Mouse (Mus musculus) heart, embryonic 15.5 days (tissue): ENCODE measurements around the gene Mrpl2. TPM values are rescaled to one million over a fixed set of nuclear protein-coding genes. Genes with fewer than 3 reads are reported as not detected.
A peak's percentile ranks its signal among the peaks of the same experiment; 100 is the strongest.

Experiments
- ATAC-seq: fragments of 200-750 bp; cut with Nextera tagmentation; replicated peaks from 2 replicates; pipeline ENCODE4 v1.8.0; 2017; ENCODE audit warnings: low read depth, moderate TSS enrichment; ENCODE audit not compliant: insufficient number of reproducible peaks, insufficient read depth, low FRiP score
- H3K27ac ChIP-seq: fragments of 300-500 bp; sonication (generic); 2 replicates; pipeline ENCODE4 v1.5.1; 2015; ENCODE audit warnings: mild to moderate bottlenecking, inconsistent platforms
- H3K27me3 ChIP-seq: fragments of 300-500 bp; sonication (generic); 2 replicates; pipeline ENCODE4 v1.6.1; 2015; ENCODE audit warnings: inconsistent platforms
- H3K36me3 ChIP-seq: fragments of 300-500 bp; sonication (generic); 2 replicates; pipeline ENCODE4 v1.6.1; 2015; ENCODE audit warnings: mild to moderate bottlenecking, inconsistent platforms
- H3K4me1 ChIP-seq: fragments of 300-500 bp; sonication (generic); replicated peaks from 2 replicates; pipeline ENCODE4 v1.6.1; 2015; ENCODE audit warnings: inconsistent platforms
- H3K4me2 ChIP-seq: fragments of 300-500 bp; sonication (generic); 2 replicates; pipeline ENCODE4 v1.6.1; 2015; ENCODE audit warnings: inconsistent platforms, mild to moderate bottlenecking, moderate library complexity
- H3K4me3 ChIP-seq: fragments of 300-500 bp; sonication (generic); 2 replicates; pipeline ENCODE4 v1.5.1; 2015; ENCODE audit warnings: mild to moderate bottlenecking, inconsistent platforms
- H3K9ac ChIP-seq: fragments of 300-500 bp; sonication (generic); 2 replicates; pipeline ENCODE4 v1.6.1; 2015; ENCODE audit warnings: mild to moderate bottlenecking, inconsistent platforms
- H3K9me3 ChIP-seq: fragments of 300-500 bp; sonication (generic); replicated peaks from 2 replicates; pipeline ENCODE4 v1.6.1; 2016; ENCODE audit warnings: inconsistent platforms
- WGBS: fragments of 180-500 bp; shearing (Covaris S2); methylation state at CpG from one replicate; pipeline ENCODE4 v1.1.7; 2015; ENCODE audit warnings: mixed read lengths; 5-methylcytosine and 5-hydroxymethylcytosine counted together
- polyA plus RNA-seq: library from polyadenylated mRNA; unstranded; fragments of >200 nt; fragmentation: Nextera tagmentation; extraction: Ambion mirVana; gene quantifications from 2 replicates; pipeline ENCODE4 v1.2.1, GENCODE M21; 2015

Mrpl2 gene
- 94.3 and 102 TPM in 2 replicates for polyA plus RNA-seq

- Histone ChIP-seq H3K27me3 (no peaks in the 10 kb centered on the region), H3K9me3 (no peaks in the 10 kb centered on the region), H3K4me3 (peak within 1 kb of the TSS; percentile 79), H3K9ac (peak within 1 kb of the TSS; percentile 83), H3K36me3 (peaks cover 23% of the 10 kb centered on the region; the same call in 1 of the 2 replicates), H3K27ac (peak within 1 kb of the TSS; percentile 86), H3K4me1 (peaks cover 30% of the 10 kb centered on the region), H3K4me2 (peak within 1 kb of the TSS; percentile 80)
- under 1% methylated on average over 53 of the region's 53 CpGs for WGBS
- ATAC-seq: peak; percentile 53
Measured at GRCm38 (mm10) chr17:46645561-46646321, at the start of gene Mrpl2, which contains the start of gene Klc4. TSS of gene Mrpl2 (plus strand) at chr17:46646229. TSS of gene Klc4 (minus strand) at chr17:46646022.

GRCm38 (mm10) chr17:46597956-46598355 lies 48.1 kb upstream of the Mrpl2 start:
- Histone ChIP-seq H3K9ac (no peak overlapping the region), H3K4me3 (no peak overlapping the region), H3K36me3 (no peaks in the 10 kb centered on the region), H3K27ac (no peak overlapping the region), H3K4me1 (peaks cover 31% of the 10 kb centered on the region), H3K27me3 (no peaks in the 10 kb centered on the region), H3K9me3 (no peaks in the 10 kb centered on the region), H3K4me2 (no peak overlapping the region)
- no peak for ATAC-seq
- 80% methylated on average over 11 of the region's 11 CpGs for WGBS

GRCm38 (mm10) chr17:46598963-46599362 lies 47.1 kb upstream of the Mrpl2 start:
- Histone ChIP-seq H3K4me1 (peaks cover 25% of the 10 kb centered on the region), H3K4me2 (no peak overlapping the region), H3K9me3 (no peaks in the 10 kb centered on the region), H3K36me3 (no peaks in the 10 kb centered on the region), H3K9ac (no peak overlapping the region), H3K27ac (no peak overlapping the region), H3K4me3 (no peak overlapping the region), H3K27me3 (no peaks in the 10 kb centered on the region)
- WGBS: 74% methylated on average over 4 of the region's 4 CpGs
- no peak for ATAC-seq

GRCm38 (mm10) chr17:46600569-46600968 lies 45.5 kb upstream of the Mrpl2 start:
- WGBS: 93% methylated on average over 2 of the region's 2 CpGs
- Histone ChIP-seq H3K4me3 (no peak overlapping the region), H3K27ac (no peak overlapping the region; the same call in 1 of the 2 replicates), H3K4me2 (no peak overlapping the region), H3K9ac (no peak overlapping the region), H3K36me3 (no peaks in the 10 kb centered on the region), H3K27me3 (no peaks in the 10 kb centered on the region), H3K9me3 (no peaks in the 10 kb centered on the region), H3K4me1 (peaks cover 19% of the 10 kb centered on the region)
- ATAC-seq: no peak

- whole genome bisulfite sequencing: 34% methylated on average over 9 of the region's 9 CpGs
- no peak; the same call in 1 of the 2 replicates for ATAC-seq
- H3K4me3 ChIP-seq: no peak overlapping the region
- peaks cover 19% of the 10 kb centered on the region for H3K4me1 ChIP-seq
- H3K27me3 ChIP-seq: no peaks in the 10 kb centered on the region
- peak overlapping the region; percentile 69 for H3K27ac ChIP-seq
- no peaks in the 10 kb centered on the region for H3K36me3 ChIP-seq
- no peak overlapping the region for H3K4me2 ChIP-seq
- H3K9me3 ChIP-seq: no peaks in the 10 kb centered on the region
- no peak overlapping the region for H3K9ac ChIP-seq
Measured at GRCm38 (mm10) chr17:46602212-46602611, 43.8 kb upstream of the Mrpl2 start.

GRCm38 (mm10) chr17:46603229-46603628 lies 42.8 kb upstream of the Mrpl2 start:
- no peak for ATAC-seq
- Histone ChIP-seq H3K9me3 (no peaks in the 10 kb centered on the region), H3K4me1 (peaks cover 19% of the 10 kb centered on the region), H3K27ac (no peak overlapping the region), H3K4me2 (no peak overlapping the region), H3K36me3 (no peaks in the 10 kb centered on the region), H3K4me3 (no peak overlapping the region), H3K9ac (no peak overlapping the region), H3K27me3 (no peaks in the 10 kb centered on the region)
- WGBS: 93% methylated on average over 4 of the region's 4 CpGs

- Histone ChIP-seq H3K4me3 (no peak overlapping the region), H3K4me1 (peaks cover 27% of the 10 kb centered on the region), H3K9ac (no peak overlapping the region), H3K27me3 (no peaks in the 10 kb centered on the region), H3K27ac (no peak overlapping the region), H3K36me3 (no peaks in the 10 kb centered on the region), H3K4me2 (no peak overlapping the region), H3K9me3 (no peaks in the 10 kb centered on the region)
- no peak for ATAC-seq
- 80% methylated on average over 5 of the region's 5 CpGs for WGBS
Measured at GRCm38 (mm10) chr17:46605126-46605525, 40.9 kb upstream of the Mrpl2 start.

GRCm38 (mm10) chr17:46605987-46606386 lies 40.0 kb upstream of the Mrpl2 start:
- H3K9ac ChIP-seq: no peak overlapping the region
- H3K27ac ChIP-seq: no peak overlapping the region
- no peak for ATAC-seq
- no peak overlapping the region for H3K4me3 ChIP-seq
- H3K36me3 ChIP-seq: no peaks in the 10 kb centered on the region
- no peaks in the 10 kb centered on the region for H3K9me3 ChIP-seq
- no peak overlapping the region for H3K4me2 ChIP-seq
- WGBS: 79% methylated on average over 12 of the region's 12 CpGs
- peaks cover 35% of the 10 kb centered on the region for H3K4me1 ChIP-seq
- no peaks in the 10 kb centered on the region for H3K27me3 ChIP-seq

GRCm38 (mm10) chr17:46609721-46610514 lies 36.1 kb upstream of the Mrpl2 start:
- H3K27me3 ChIP-seq: no peaks in the 10 kb centered on the region
- peak overlapping the region; percentile 20 for H3K4me2 ChIP-seq
- peak overlapping the region; percentile 41 for H3K27ac ChIP-seq
- WGBS: 58% methylated on average over 15 of the region's 15 CpGs
- no peaks in the 10 kb centered on the region for H3K36me3 ChIP-seq
- peak; percentile 68; the same call in 1 of the 2 replicates for ATAC-seq
- no peak overlapping the region for H3K4me3 ChIP-seq
- no peaks in the 10 kb centered on the region for H3K9me3 ChIP-seq
- H3K9ac ChIP-seq: no peak overlapping the region
- H3K4me1 ChIP-seq: peaks cover 42% of the 10 kb centered on the region

- peaks cover 42% of the 10 kb centered on the region for H3K4me1 ChIP-seq
- no peak for ATAC-seq
Measured at GRCm38 (mm10) chr17:46611316-46611715, 34.7 kb upstream of the Mrpl2 start.

GRCm38 (mm10) chr17:46612189-46612588 lies 33.8 kb upstream of the Mrpl2 start:
- H3K9ac ChIP-seq: no peak overlapping the region

More at GRCm38 (mm10) chr17:46611316-46611715, 34.7 kb upstream of the Mrpl2 start:
- Histone ChIP-seq H3K9me3 (no peaks in the 10 kb centered on the region), H3K9ac (no peak overlapping the region), H3K36me3 (no peaks in the 10 kb centered on the region), H3K27me3 (no peaks in the 10 kb centered on the region), H3K27ac (no peak overlapping the region), H3K4me2 (no peak overlapping the region), H3K4me3 (no peak overlapping the region)
- 95% methylated on average over 6 of the region's 6 CpGs for WGBS

More at GRCm38 (mm10) chr17:46612189-46612588, 33.8 kb upstream of the Mrpl2 start:
- Histone ChIP-seq H3K36me3 (no peaks in the 10 kb centered on the region), H3K27me3 (no peaks in the 10 kb centered on the region), H3K27ac (peak overlapping the region; percentile 42), H3K4me2 (no peak overlapping the region), H3K4me3 (no peak overlapping the region), H3K9me3 (no peaks in the 10 kb centered on the region), H3K4me1 (peaks cover 50% of the 10 kb centered on the region)
- ATAC-seq: no peak
- WGBS: 70% methylated on average over 2 of the region's 2 CpGs
